Mouse (Mus musculus) midbrain, embryonic 13.5 days (tissue): ENCODE results near the gene Smim24. TPM values are rescaled to one million over a fixed set of nuclear protein-coding genes. Genes with fewer than 3 reads are reported as not detected.

Experiments
- ATAC-seq: fragments of 200-750 bp; cut with Nextera tagmentation; 2 replicates; pipeline ENCODE4 v1.8.0; 2017; ENCODE audit warnings: mild to moderate bottlenecking, moderate TSS enrichment, moderate library complexity
- H3K27ac ChIP-seq: fragments of 300-500 bp; sonication (generic); 2 replicates; pipeline ENCODE4 v1.5.1; 2015; ENCODE audit warnings: inconsistent platforms, mild to moderate bottlenecking, moderate library complexity
- H3K27me3 ChIP-seq: fragments of 300-500 bp; sonication (generic); 2 replicates; pipeline ENCODE4 v1.6.1; 2015; ENCODE audit warnings: mild to moderate bottlenecking, inconsistent platforms
- H3K36me3 ChIP-seq: fragments of 300-500 bp; sonication (generic); 2 replicates; pipeline ENCODE4 v1.6.1; 2015; ENCODE audit warnings: mild to moderate bottlenecking, inconsistent platforms
- H3K4me1 ChIP-seq: fragments of 300-500 bp; sonication (generic); replicated peaks from 2 replicates; pipeline ENCODE4 v1.6.1; 2015; ENCODE audit warnings: inconsistent platforms
- H3K4me2 ChIP-seq: fragments of 300-500 bp; sonication (generic); replicated peaks from 2 replicates; pipeline ENCODE4 v1.6.1; 2015; ENCODE audit warnings: moderate library complexity, mild to moderate bottlenecking, inconsistent platforms
- H3K4me3 ChIP-seq: fragments of 300-500 bp; sonication (generic); replicated peaks from 2 replicates; pipeline ENCODE4 v1.5.1; 2015; ENCODE audit warnings: mild to moderate bottlenecking, inconsistent platforms
- H3K9ac ChIP-seq: fragments of 300-500 bp; sonication (generic); replicated peaks from 2 replicates; pipeline ENCODE4 v1.6.1; 2015; ENCODE audit warnings: mild to moderate bottlenecking, inconsistent platforms
- H3K9me3 ChIP-seq: fragments of 300-500 bp; sonication (generic); 2 replicates; pipeline ENCODE4 v1.6.1; 2016; ENCODE audit warnings: mild to moderate bottlenecking, inconsistent platforms
- WGBS: fragments of 180-500 bp; shearing (Covaris S2); methylation state at CpG from one replicate; pipeline ENCODE4 v1.1.7; 2015; 5-methylcytosine and 5-hydroxymethylcytosine counted together
- polyA plus RNA-seq: library from polyadenylated mRNA; unstranded; fragments of >200 nt; fragmentation: Nextera tagmentation; extraction: Ambion mirVana; gene quantifications from 2 replicates; pipeline ENCODE4 v1.2.1, GENCODE M21; 2015

The Smim24 gene
- polyA plus RNA-seq, 1 experiment from 2014 or later: 1.4 TPM

- ATAC-seq: no peak
- 27% methylated on average over 26 of the region's 26 CpGs for WGBS
- H3K4me1 ChIP-seq: peaks cover 90% of the 10 kb centered on the region
- no peak overlapping the region for H3K4me3 ChIP-seq
- H3K9ac ChIP-seq: peak overlapping the region; percentile 49; the same call in 1 of the 2 replicates
- no peak overlapping the region for H3K27ac ChIP-seq
- no peaks in the 10 kb centered on the region for H3K9me3 ChIP-seq
- H3K36me3 ChIP-seq: no peaks in the 10 kb centered on the region
- H3K4me2 ChIP-seq: peak overlapping the region; percentile 32
- H3K27me3 ChIP-seq: peaks cover 12% of the 10 kb centered on the region
Observed at GRCm38 (mm10) chr10:81413310-81414261, 20.7 kb downstream of the Smim24 start.

DNA sequence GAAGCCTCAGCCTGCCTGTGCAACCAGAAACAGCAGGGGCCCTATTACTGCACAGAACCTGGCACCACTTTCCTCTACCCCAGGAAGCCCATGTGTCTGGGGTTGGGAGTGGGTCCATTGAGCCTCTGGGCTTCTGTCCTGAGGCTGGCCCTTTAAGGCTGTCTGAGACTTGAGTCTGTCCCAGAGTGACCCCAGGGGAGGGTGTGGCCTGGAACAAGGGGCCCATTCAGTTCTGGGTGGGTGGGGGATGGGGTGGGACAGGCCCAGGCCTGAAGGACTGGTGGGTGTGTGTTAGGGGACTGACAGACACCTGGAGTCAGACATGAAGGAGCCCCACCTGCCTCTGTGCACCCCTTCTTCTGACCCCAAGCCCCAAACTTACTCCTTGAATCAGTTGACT, 21.8 kb downstream of the Smim24 start:
- Histone ChIP-seq H3K36me3 (peaks cover 4% of the 10 kb centered on the region; the same call in 1 of the 2 replicates), H3K4me1 (peaks cover 84% of the 10 kb centered on the region), H3K27me3 (peaks cover 5% of the 10 kb centered on the region; the same call in 1 of the 2 replicates), H3K4me3 (no peak overlapping the region), H3K27ac (no peak overlapping the region), H3K9ac (no peak overlapping the region), H3K9me3 (no peaks in the 10 kb centered on the region), H3K4me2 (no peak overlapping the region)
- ATAC-seq: no peak

DNA sequence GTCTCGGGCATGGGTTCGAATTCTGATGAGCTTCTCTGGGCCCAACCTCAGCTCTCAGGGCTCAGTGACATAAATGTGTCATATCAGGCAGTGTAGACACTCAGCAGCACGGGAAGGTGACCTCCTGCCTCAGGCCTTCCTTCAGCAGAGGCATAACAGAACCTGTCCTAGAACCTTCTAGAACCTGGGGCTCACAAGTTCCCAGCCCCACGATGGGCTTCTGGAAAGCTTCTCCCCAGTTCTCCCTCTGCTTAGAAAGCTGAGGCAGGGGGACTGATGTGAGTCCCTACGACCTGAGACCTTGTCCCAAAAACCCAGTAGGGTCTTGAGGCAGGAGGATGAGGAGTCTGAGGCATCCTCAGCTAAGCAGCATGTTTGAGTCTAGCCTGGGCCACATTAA, 22.3 kb downstream of the Smim24 start:
- ATAC-seq: no peak
- H3K36me3 ChIP-seq: peaks cover 8% of the 10 kb centered on the region
- H3K9ac ChIP-seq: no peak overlapping the region
- H3K4me2 ChIP-seq: no peak overlapping the region
- WGBS: 76% methylated on average over 5 of the region's 5 CpGs
- no peak overlapping the region for H3K27ac ChIP-seq
- H3K9me3 ChIP-seq: no peaks in the 10 kb centered on the region
- H3K4me1 ChIP-seq: peaks cover 80% of the 10 kb centered on the region
- no peak overlapping the region for H3K4me3 ChIP-seq
- H3K27me3 ChIP-seq: peaks cover 5% of the 10 kb centered on the region; the same call in 1 of the 2 replicates

GRCm38 (mm10) chr10:81415549-81416310, 22.9 kb downstream of the Smim24 start:
- Histone ChIP-seq H3K9ac (no peak overlapping the region), H3K4me1 (peaks cover 76% of the 10 kb centered on the region)
- 65% methylated on average over 17 of the region's 17 CpGs for WGBS

DNA sequence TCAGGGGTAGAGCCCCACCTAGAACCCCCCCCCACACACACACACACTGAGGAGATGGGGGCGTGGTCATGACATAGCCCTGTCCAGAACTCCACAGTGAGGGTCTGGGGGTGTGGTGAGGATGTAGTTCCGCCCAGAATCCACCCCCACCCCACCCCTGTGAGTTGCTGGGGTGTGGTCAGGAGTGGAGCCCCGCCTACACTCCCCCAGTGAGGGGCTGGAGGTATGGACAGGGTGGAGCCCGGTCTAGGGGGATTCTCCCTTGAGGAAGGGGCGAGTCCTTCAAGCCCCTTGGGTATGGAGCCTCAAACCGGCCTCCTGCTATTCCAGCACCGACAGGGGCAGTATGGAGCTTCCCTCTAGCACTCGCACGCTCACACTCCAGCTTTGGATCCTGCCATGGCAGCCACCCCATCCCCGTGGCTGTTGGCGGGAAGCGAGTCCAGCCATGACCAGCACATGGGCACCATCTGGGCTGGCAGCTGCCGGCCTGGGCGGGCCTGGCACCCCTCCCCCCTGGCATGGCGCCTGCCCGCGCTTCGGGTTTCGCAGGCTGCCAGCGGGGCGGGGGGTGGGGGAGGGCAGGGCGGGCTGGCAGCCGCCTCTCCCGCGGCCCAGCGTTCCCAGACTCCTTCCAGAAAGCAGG, 23.9 kb downstream of the Smim24 start:
- H3K9ac ChIP-seq: peak overlapping the region; percentile 48; the same call in 1 of the 2 replicates
- H3K4me3 ChIP-seq: peak overlapping the region; percentile 27; the same call in 1 of the 2 replicates
- peak; percentile 75 for ATAC-seq
- H3K4me2 ChIP-seq: peak overlapping the region; percentile 55
- WGBS: under 1% methylated on average over 20 of the region's 26 CpGs
- peak overlapping the region; percentile 59 for H3K27ac ChIP-seq
- peaks cover 12% of the 10 kb centered on the region for H3K36me3 ChIP-seq
- no peaks in the 10 kb centered on the region for H3K9me3 ChIP-seq
- peaks cover 67% of the 10 kb centered on the region for H3K4me1 ChIP-seq
- peaks cover 5% of the 10 kb centered on the region; the same call in 1 of the 2 replicates for H3K27me3 ChIP-seq

More at GRCm38 (mm10) chr10:81415549-81416310, 22.9 kb downstream of the Smim24 start:
- H3K27ac ChIP-seq: no peak overlapping the region
- H3K9me3 ChIP-seq: no peaks in the 10 kb centered on the region
- peaks cover 5% of the 10 kb centered on the region; the same call in 1 of the 2 replicates for H3K27me3 ChIP-seq
- no peak for ATAC-seq
- H3K36me3 ChIP-seq: peaks cover 12% of the 10 kb centered on the region
- H3K4me2 ChIP-seq: no peak overlapping the region
- no peak overlapping the region for H3K4me3 ChIP-seq

- Histone ChIP-seq H3K27ac (peak overlapping the region; percentile 59), H3K4me1 (peaks cover 59% of the 10 kb centered on the region)
- WGBS: 43% methylated on average over 12 of the region's 12 CpGs
Observed at GRCm38 (mm10) chr10:81417227-81418215, 24.7 kb downstream of the Smim24 start.

GRCm38 (mm10) chr10:81418216-81419070, 25.6 kb downstream of the Smim24 start:
- Histone ChIP-seq H3K27me3 (peaks cover 14% of the 10 kb centered on the region; the same call in 1 of the 2 replicates), H3K9me3 (no peaks in the 10 kb centered on the region), H3K4me3 (no peak overlapping the region), H3K27ac (peak overlapping the region; percentile 14; the same call in 1 of the 2 replicates), H3K4me1 (peaks cover 50% of the 10 kb centered on the region), H3K9ac (no peak overlapping the region), H3K36me3 (peaks cover 12% of the 10 kb centered on the region), H3K4me2 (no peak overlapping the region)
- 45% methylated on average over 11 of the region's 11 CpGs for WGBS
- ATAC-seq: no peak

More at GRCm38 (mm10) chr10:81417227-81418215, 24.7 kb downstream of the Smim24 start:
- peak; percentile 25; the same call in 1 of the 2 replicates for ATAC-seq
- H3K27me3 ChIP-seq: peaks cover 9% of the 10 kb centered on the region; the same call in 1 of the 2 replicates
- H3K9me3 ChIP-seq: no peaks in the 10 kb centered on the region
- peak overlapping the region; percentile 48; the same call in 1 of the 2 replicates for H3K9ac ChIP-seq
- peak overlapping the region; percentile 55 for H3K4me2 ChIP-seq
- peaks cover 12% of the 10 kb centered on the region for H3K36me3 ChIP-seq
- H3K4me3 ChIP-seq: peak overlapping the region; percentile 27; the same call in 1 of the 2 replicates

- Histone ChIP-seq H3K4me1 (peaks cover 46% of the 10 kb centered on the region), H3K4me2 (no peak overlapping the region), H3K27me3 (peaks cover 23% of the 10 kb centered on the region), H3K36me3 (peaks cover 12% of the 10 kb centered on the region), H3K9ac (no peak overlapping the region), H3K27ac (no peak overlapping the region; the same call in 1 of the 2 replicates), H3K4me3 (no peak overlapping the region), H3K9me3 (no peaks in the 10 kb centered on the region)
- WGBS: 91% methylated on average over 10 of the region's 10 CpGs
- no peak for ATAC-seq
Observed at GRCm38 (mm10) chr10:81419111-81419928, 26.5 kb downstream of the Smim24 start.

DNA sequence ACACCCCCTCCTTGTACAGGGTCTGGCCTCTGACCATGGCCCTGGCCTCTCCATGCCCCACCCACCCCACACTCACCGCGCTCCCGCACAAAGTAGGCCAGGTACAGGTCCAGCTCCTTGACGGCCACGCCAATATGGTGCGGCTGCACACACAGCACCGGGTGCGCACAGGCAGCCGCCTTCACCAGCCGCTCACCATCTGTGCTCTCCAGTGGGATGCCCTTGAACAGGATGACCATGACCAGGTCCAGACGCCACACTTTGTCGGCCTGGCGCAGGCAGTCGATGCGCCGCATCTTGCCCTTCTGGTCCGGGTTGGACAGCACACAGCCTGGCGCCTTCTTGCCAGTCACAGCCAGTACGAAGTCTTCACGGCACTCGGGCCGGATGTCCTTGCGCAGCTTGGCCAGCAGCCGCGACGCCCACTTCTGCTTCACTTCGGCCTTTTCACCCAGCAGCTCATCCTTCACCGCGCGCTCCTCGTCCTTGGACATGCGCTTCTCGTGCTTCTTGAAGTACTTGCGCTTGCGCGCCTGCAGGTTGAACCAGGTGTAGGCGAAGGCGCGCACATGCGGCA, 27.4 kb downstream of the Smim24 start:
- no peak for ATAC-seq
- H3K4me3 ChIP-seq: no peak overlapping the region
- peaks cover 12% of the 10 kb centered on the region for H3K36me3 ChIP-seq
- no peak overlapping the region for H3K27ac ChIP-seq
- 88% methylated on average over 40 of the region's 40 CpGs for WGBS
- peaks cover 32% of the 10 kb centered on the region for H3K27me3 ChIP-seq
- peaks cover 45% of the 10 kb centered on the region for H3K4me1 ChIP-seq
- no peak overlapping the region for H3K9ac ChIP-seq
- H3K9me3 ChIP-seq: no peaks in the 10 kb centered on the region
- H3K4me2 ChIP-seq: no peak overlapping the region
